Mouse (Mus musculus): Measurements from ENCODE around the gene Rtkn. TPM values are rescaled to one million over a fixed set of nuclear protein-coding genes. Genes with fewer than 3 reads are reported as not detected.
A peak's percentile ranks its signal among the peaks of the same experiment; 100 is the strongest.

Gene Rtkn
- polyA plus RNA-seq, 1 experiment from 2014 or later = 17.1 TPM

GRCm38 (mm10) chr6:83162701-83163100, 27.4 kb downstream of the Rtkn start:
- ATAC-seq (ENCODE audit: low FRiP score) = no peak
- H3K4me1 ChIP-seq = peaks cover 38% of the 10 kb centered on the region
- peak overlapping the region; percentile 54 for H3K4me2 ChIP-seq
- H3K9me3 ChIP-seq (replicated peaks) = no peaks in the 10 kb centered on the region
- 0% methylated on average over 8 of the region's 8 CpGs for WGBS
- no peaks in the 10 kb centered on the region for H3K36me3 ChIP-seq
- peaks cover 32% of the 10 kb centered on the region for H3K27me3 ChIP-seq (replicated peaks)
- H3K4me3 ChIP-seq (replicated peaks) = peak overlapping the region; percentile 32
- no peak overlapping the region for H3K27ac ChIP-seq (replicated peaks)
- peak overlapping the region; percentile 31; the same call in 1 of the 2 replicates for H3K9ac ChIP-seq (replicated peaks)

GRCm38 (mm10) chr6:83165026-83165606, 29.9 kb downstream of the Rtkn start:
- peak overlapping the region; percentile 59 for H3K4me3 ChIP-seq (replicated peaks)
- peak overlapping the region; percentile 81 for H3K4me2 ChIP-seq
- H3K4me1 ChIP-seq = peaks cover 62% of the 10 kb centered on the region
- peak; percentile 39 for ATAC-seq (ENCODE audit: low FRiP score)
- H3K9ac ChIP-seq (replicated peaks) = peak overlapping the region; percentile 72
- no peaks in the 10 kb centered on the region for H3K9me3 ChIP-seq (replicated peaks)
- 3% methylated on average over 6 of the region's 6 CpGs for WGBS
- H3K27me3 ChIP-seq (replicated peaks) = peaks cover 30% of the 10 kb centered on the region
- 0 out of 2 replicates have a peak, but pooled peaks cover 3% of the 10 kb centered on the region for H3K36me3 ChIP-seq
- H3K27ac ChIP-seq (replicated peaks) = peak overlapping the region; percentile 96

- WGBS = under 1% methylated on average over 58 of the region's 58 CpGs
- Histone ChIP-seq H3K27me3 (replicated peaks) (peaks cover 24% of the 10 kb centered on the region), H3K9me3 (replicated peaks) (no peaks in the 10 kb centered on the region), H3K27ac (replicated peaks) (peak within 1 kb of the TSS; percentile 96), H3K4me2 (peak within 1 kb of the TSS; percentile 81), H3K36me3 (0 out of 2 replicates have a peak, but pooled peaks cover 3% of the 10 kb centered on the region), H3K9ac (replicated peaks) (peak within 1 kb of the TSS; percentile 72), H3K4me3 (replicated peaks) (peak within 1 kb of the TSS; percentile 59), H3K4me1 (peaks cover 68% of the 10 kb centered on the region)
- ATAC-seq (ENCODE audit: low FRiP score) = peak; percentile 87
Observed at GRCm38 (mm10) chr6:83165607-83166242, 30.5 kb downstream of the Rtkn start, which contains the start of gene Dctn1. Gene Dctn1 (plus strand): TSS chr6:83165920.

DNA sequence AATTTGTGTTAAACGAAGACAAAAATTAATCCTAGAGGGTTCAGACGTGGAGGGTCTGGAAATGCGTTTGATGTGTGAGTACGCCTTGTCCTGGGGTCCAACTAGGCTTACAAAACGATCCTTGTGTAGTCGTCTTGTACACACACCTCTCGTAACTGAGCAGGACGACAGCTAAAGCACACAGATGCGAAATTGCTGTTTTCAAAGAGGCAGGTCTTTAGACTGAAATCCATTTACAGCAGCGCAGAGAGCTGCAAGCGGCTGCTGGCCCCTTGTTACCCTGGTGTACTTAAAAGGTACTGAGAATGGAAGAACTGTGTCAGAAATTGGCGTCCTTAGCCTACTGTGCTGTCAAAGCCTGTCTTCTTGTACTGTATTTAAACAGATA, 31.0 kb downstream of the Rtkn start:
- H3K4me1 ChIP-seq = peaks cover 73% of the 10 kb centered on the region
- ATAC-seq (ENCODE audit: low FRiP score) = peak; percentile 39
- WGBS = under 1% methylated on average over 12 of the region's 12 CpGs

DNA sequence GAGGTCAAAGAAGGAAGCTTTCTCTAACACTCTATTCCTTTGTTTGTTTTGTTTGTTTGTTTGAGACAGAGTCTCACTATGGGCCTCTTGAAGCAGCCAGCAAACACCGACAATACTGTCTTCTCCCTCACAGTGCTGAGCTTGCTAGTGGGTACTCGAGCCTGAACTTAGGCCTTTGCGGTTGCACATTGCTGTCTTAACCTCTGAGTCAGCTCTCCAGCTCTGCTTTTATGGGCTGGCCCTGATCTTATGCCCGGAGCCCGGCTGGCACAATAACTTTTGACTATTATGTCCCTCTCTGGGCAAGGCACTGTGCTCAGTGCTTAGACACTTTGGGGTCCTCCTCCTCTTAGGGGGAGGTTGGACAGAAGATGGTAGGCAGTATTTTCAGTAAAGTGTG, 34.6 kb downstream of the Rtkn start:
- H3K4me3 ChIP-seq (replicated peaks) = no peak overlapping the region
- 77% methylated on average over 5 of the region's 5 CpGs for WGBS
- H3K9me3 ChIP-seq (replicated peaks) = no peaks in the 10 kb centered on the region
- peaks cover 76% of the 10 kb centered on the region for H3K4me1 ChIP-seq
- H3K27me3 ChIP-seq (replicated peaks) = no peaks in the 10 kb centered on the region
- H3K9ac ChIP-seq (replicated peaks) = no peak overlapping the region; the same call in 1 of the 2 replicates
- 0 out of 2 replicates have a peak, but pooled peaks cover 3% of the 10 kb centered on the region for H3K36me3 ChIP-seq
- H3K4me2 ChIP-seq = no peak overlapping the region
- H3K27ac ChIP-seq (replicated peaks) = no peak overlapping the region
- no peak for ATAC-seq (ENCODE audit: low FRiP score)

More for the DNA sequence above, 31.0 kb downstream of the Rtkn start:
- 0 out of 2 replicates have a peak, but pooled peaks cover 3% of the 10 kb centered on the region for H3K36me3 ChIP-seq
- H3K9me3 ChIP-seq (replicated peaks) = no peaks in the 10 kb centered on the region
- H3K4me2 ChIP-seq = peak overlapping the region; percentile 81
- peak overlapping the region; percentile 96 for H3K27ac ChIP-seq (replicated peaks)
- peak overlapping the region; percentile 72 for H3K9ac ChIP-seq (replicated peaks)
- H3K27me3 ChIP-seq (replicated peaks) = peaks cover 18% of the 10 kb centered on the region
- H3K4me3 ChIP-seq (replicated peaks) = peak overlapping the region; percentile 59

DNA sequence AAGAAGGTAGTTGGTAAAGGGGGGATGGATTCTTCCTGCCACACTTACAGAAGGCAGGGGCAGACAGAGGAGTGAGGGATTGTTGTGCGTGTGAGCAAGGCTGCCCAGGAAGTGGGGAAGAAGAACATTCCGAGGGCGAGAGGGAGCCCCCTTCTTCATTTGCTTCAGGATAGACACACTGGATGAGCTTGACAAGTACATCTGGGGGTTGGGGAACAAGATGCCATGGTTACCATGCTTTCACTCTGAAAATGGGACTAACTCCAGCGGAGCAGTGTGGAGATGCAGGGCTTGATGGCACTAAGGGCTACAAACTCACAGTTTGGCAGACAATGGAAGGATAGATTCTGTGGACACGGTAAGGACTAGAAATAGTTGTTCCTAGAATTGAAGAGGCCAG, 35.8 kb downstream of the Rtkn start:
- Histone ChIP-seq H3K27ac (replicated peaks) (peak overlapping the region; percentile 75; the same call in 1 of the 2 replicates), H3K4me2 (peak overlapping the region; percentile 56), H3K4me1 (peaks cover 72% of the 10 kb centered on the region), H3K9ac (replicated peaks) (peak overlapping the region; percentile 46), H3K27me3 (replicated peaks) (no peaks in the 10 kb centered on the region), H3K4me3 (replicated peaks) (peak overlapping the region; percentile 40), H3K9me3 (replicated peaks) (no peaks in the 10 kb centered on the region), H3K36me3 (0 out of 2 replicates have a peak, but pooled peaks cover 7% of the 10 kb centered on the region)
- ATAC-seq (ENCODE audit: low FRiP score) = no peak
- 70% methylated on average over 5 of the region's 5 CpGs for WGBS

DNA sequence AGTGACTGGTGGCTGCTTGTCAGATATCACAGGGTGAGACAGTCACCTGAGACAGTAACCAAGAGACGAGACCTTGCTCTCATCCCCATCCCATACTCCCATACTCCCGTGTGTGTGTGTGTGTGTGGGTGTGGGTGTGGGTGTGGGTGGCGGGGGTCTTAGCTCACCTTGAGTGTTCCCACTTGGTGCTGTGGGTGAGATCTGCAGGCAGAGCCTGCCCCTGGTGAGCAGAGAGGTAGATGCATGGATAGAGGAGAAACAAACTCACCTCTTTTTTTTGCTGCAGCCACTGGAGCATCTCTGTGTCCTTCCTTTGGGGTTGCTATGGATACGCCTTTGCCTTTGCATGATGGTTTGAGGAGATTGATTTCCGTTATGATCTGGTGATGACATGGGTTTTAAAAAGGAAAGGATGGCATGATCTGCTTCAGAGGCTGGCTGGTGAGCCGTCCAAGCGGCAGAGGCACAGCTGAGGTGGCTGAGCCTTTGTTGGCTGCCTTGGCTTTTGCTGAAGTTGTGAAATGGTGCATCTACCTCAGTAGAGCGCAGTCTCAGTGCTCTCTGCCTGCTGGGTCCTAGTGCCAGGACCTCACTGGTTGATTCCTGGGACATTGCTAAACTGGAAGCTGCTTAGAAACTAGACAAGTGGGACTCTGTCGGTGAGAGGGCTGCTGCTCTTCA, 37.1 kb downstream of the Rtkn start:
- peak; percentile 88 for ATAC-seq (ENCODE audit: low FRiP score)
- Histone ChIP-seq H3K4me2 (peak overlapping the region; percentile 56), H3K4me3 (replicated peaks) (peak overlapping the region; percentile 40), H3K4me1 (peaks cover 60% of the 10 kb centered on the region), H3K9ac (replicated peaks) (peak overlapping the region; percentile 46), H3K36me3 (0 out of 2 replicates have a peak, but pooled peaks cover 8% of the 10 kb centered on the region), H3K9me3 (replicated peaks) (no peaks in the 10 kb centered on the region), H3K27me3 (replicated peaks) (no peaks in the 10 kb centered on the region), H3K27ac (replicated peaks) (peak overlapping the region; percentile 75)
- WGBS = 57% methylated on average over 9 of the region's 9 CpGs

DNA sequence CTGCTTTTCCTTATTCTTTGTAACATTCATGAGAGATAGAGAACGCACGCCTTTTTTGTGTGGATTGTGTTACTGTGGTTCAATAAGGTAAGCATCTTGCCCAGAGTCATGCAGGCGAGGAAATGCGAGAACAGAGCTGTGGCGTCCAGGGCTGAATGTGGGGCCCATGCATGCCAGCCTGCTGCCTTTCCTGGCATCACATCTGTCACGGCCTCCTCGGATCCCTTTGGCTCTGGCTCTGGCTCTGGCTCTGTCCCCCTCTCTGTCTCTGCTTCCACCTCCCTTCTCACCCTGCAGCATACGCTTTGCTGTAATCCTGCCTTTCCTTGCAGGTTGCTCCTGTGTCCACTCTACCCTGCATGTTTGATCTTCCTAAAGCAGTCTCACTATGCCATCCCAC, 40.7 kb downstream of the Rtkn start:
- no peak overlapping the region for H3K9ac ChIP-seq (replicated peaks)
- peaks cover 45% of the 10 kb centered on the region for H3K4me1 ChIP-seq
- 0 out of 2 replicates have a peak, but pooled peaks cover 5% of the 10 kb centered on the region for H3K36me3 ChIP-seq
- H3K4me2 ChIP-seq = no peak overlapping the region
- ATAC-seq (ENCODE audit: low FRiP score) = no peak
- H3K27ac ChIP-seq (replicated peaks) = no peak overlapping the region
- H3K4me3 ChIP-seq (replicated peaks) = no peak overlapping the region
- 82% methylated on average over 8 of the region's 8 CpGs for WGBS
- no peaks in the 10 kb centered on the region for H3K9me3 ChIP-seq (replicated peaks)
- no peaks in the 10 kb centered on the region for H3K27me3 ChIP-seq (replicated peaks)

GRCm38 (mm10) chr6:83179390-83180117, 44.3 kb downstream of the Rtkn start:
- Histone ChIP-seq H3K4me1 (peaks cover 25% of the 10 kb centered on the region), H3K4me3 (replicated peaks) (peak overlapping the region; percentile 53), H3K9me3 (replicated peaks) (no peaks in the 10 kb centered on the region), H3K36me3 (peaks cover 25% of the 10 kb centered on the region), H3K4me2 (peak overlapping the region; percentile 73), H3K27me3 (replicated peaks) (no peaks in the 10 kb centered on the region), H3K27ac (replicated peaks) (peak overlapping the region; percentile 73; the same call in 1 of the 2 replicates), H3K9ac (replicated peaks) (peak overlapping the region; percentile 75)
- WGBS = 12% methylated on average over 12 of the region's 12 CpGs
- peak; percentile 88 for ATAC-seq (ENCODE audit: low FRiP score)

DNA sequence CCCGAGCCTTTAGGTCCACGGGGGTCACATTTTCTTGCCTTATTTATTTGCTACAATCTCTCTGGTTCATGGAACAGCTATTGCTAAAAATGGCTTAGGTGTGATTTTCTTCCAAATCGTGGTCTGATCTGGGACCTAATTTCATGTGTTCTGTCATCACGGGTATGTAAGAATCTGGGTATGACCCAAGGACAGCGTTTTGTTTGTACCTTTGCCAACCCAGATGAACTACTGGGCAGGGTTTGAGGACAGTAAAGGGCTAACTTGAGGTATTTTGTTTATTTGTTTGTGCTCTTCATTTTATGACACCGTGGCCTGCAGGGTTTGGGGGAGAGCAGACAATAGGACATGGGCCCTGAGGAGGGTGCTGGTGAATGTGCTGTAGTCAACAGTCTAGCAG, 45.3 kb downstream of the Rtkn start:
- ATAC-seq (ENCODE audit: low FRiP score) = no peak
- WGBS = 83% methylated on average over 6 of the region's 6 CpGs
- Histone ChIP-seq H3K4me2 (peak overlapping the region; percentile 73), H3K36me3 (peaks cover 29% of the 10 kb centered on the region), H3K4me1 (peaks cover 33% of the 10 kb centered on the region), H3K27ac (replicated peaks) (no peak overlapping the region), H3K27me3 (replicated peaks) (no peaks in the 10 kb centered on the region), H3K9me3 (replicated peaks) (no peaks in the 10 kb centered on the region), H3K9ac (replicated peaks) (peak overlapping the region; percentile 75; the same call in 1 of the 2 replicates), H3K4me3 (replicated peaks) (peak overlapping the region; percentile 53)

DNA sequence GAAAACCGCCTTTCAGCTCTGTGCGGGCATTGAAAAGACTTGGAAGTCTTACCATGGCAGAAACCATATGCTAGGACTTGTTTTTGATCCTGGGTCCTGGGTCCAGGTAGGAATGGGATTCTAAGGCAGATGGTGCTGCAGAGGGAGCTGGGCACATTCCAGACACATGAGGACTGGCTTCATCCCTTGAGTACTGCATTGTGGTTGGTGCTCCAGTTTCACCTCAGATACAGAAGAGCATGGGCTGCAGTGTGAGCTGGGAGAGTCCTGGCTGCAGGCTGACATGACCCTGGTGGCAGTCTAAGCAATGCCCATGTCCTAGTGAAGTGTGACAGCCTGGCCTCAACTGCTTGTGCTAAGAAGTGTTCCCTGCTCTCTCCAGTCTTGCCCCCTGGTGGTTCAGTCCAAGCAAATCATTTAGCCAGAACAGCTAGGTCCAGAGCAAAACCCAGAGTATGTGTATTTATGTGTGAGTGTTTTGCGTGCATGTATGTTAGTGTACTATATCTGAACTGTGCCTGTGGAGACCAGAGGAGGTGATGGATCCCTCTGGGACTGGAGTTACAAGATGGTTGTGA, 49.7 kb downstream of the Rtkn start:
- ATAC-seq (ENCODE audit: low FRiP score) = no peak
- WGBS = 92% methylated on average over 3 of the region's 3 CpGs
- H3K27me3 ChIP-seq (replicated peaks) = no peaks in the 10 kb centered on the region
- H3K9ac ChIP-seq (replicated peaks) = no peak overlapping the region
- no peak overlapping the region for H3K27ac ChIP-seq (replicated peaks)
- no peak overlapping the region for H3K4me3 ChIP-seq (replicated peaks)
- H3K9me3 ChIP-seq (replicated peaks) = no peaks in the 10 kb centered on the region
- peaks cover 36% of the 10 kb centered on the region for H3K36me3 ChIP-seq
- H3K4me1 ChIP-seq = peaks cover 55% of the 10 kb centered on the region
- no peak overlapping the region for H3K4me2 ChIP-seq
